Mouse (Mus musculus) hindbrain, embryonic 12.5 days (tissue): ENCODE measurements around the gene Bcl3. TPM values are rescaled to one million over a fixed set of nuclear protein-coding genes. Genes with fewer than 3 reads are reported as not detected.

Source experiments
- ATAC-seq: fragments of 200-750 bp; cut with Nextera tagmentation; 2 replicates; pipeline ENCODE4 v1.8.0; 2017; ENCODE audit warnings: moderate TSS enrichment; ENCODE audit not compliant: low FRiP score
- H3K27ac ChIP-seq: fragments of 300-500 bp; sonication (generic); 2 replicates; pipeline ENCODE4 v1.5.1; 2016; ENCODE audit warnings: mild to moderate bottlenecking
- H3K27me3 ChIP-seq: fragments of 300-500 bp; sonication (generic); 2 replicates; pipeline ENCODE4 v1.6.1; 2016; ENCODE audit warnings: mild to moderate bottlenecking
- H3K36me3 ChIP-seq: fragments of 300-500 bp; sonication (generic); 2 replicates; pipeline ENCODE4 v1.6.1; 2016; ENCODE audit warnings: mild to moderate bottlenecking
- H3K4me1 ChIP-seq: fragments of 300-500 bp; sonication (generic); 2 replicates; pipeline ENCODE4 v1.6.1; 2016
- H3K4me2 ChIP-seq: fragments of 300-500 bp; sonication (generic); replicated peaks from 2 replicates; pipeline ENCODE4 v1.6.1; 2016; ENCODE audit warnings: mild to moderate bottlenecking
- H3K4me3 ChIP-seq: fragments of 300-500 bp; sonication (generic); 2 replicates; pipeline ENCODE4 v1.5.1; 2016; ENCODE audit warnings: mild to moderate bottlenecking
- H3K9ac ChIP-seq: fragments of 300-500 bp; sonication (generic); 2 replicates; pipeline ENCODE4 v1.6.1; 2016; ENCODE audit warnings: mild to moderate bottlenecking, moderate library complexity
- H3K9me3 ChIP-seq: fragments of 300-500 bp; sonication (generic); replicated peaks from 2 replicates; pipeline ENCODE4 v1.6.1; 2016; ENCODE audit warnings: mild to moderate bottlenecking
- WGBS: fragments of 180-500 bp; shearing (Covaris S2); methylation state at CpG from one replicate; pipeline ENCODE4 v1.1.7; 2016; 5-methylcytosine and 5-hydroxymethylcytosine counted together
- polyA plus RNA-seq: library from polyadenylated mRNA; unstranded; fragments of >200 nt; fragmentation: Nextera tagmentation; extraction: Ambion mirVana; gene quantifications from 2 replicates; pipeline ENCODE4 v1.2.1, GENCODE M21; 2016

The Bcl3 gene
- polyA plus RNA-seq, 1 experiment from 2014 or later: 1.1 TPM

DNA sequence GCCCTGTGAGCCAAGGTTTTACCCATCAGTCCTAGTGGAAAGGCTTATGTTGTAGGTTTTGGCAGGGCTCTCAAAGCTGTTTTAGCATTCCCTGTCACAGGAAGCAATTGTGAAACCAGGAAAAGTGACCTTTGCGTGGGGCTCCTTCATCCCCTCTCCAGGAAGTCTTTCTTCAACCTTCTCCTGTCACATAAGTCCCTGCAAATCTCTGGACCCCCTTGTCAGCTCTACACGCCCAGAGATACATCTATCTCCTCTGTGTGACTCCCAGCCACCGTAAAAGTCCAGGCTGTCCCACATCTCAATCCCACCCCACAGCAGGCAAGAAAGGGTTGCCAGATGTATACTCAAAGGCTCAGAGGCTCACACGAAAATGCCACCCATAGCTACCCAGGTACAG is 50.9 kb downstream of the Bcl3 start:
- peaks cover 12% of the 10 kb centered on the region for H3K4me1 ChIP-seq
- H3K4me2 ChIP-seq: no peak overlapping the region
- H3K27me3 ChIP-seq: peaks cover 41% of the 10 kb centered on the region
- no peaks in the 10 kb centered on the region for H3K36me3 ChIP-seq
- ATAC-seq: no peak
- 62% methylated on average over 4 of the region's 4 CpGs for WGBS
- H3K27ac ChIP-seq: no peak overlapping the region
- H3K9ac ChIP-seq: no peak overlapping the region
- H3K9me3 ChIP-seq: no peaks in the 10 kb centered on the region
- H3K4me3 ChIP-seq: no peak overlapping the region

DNA sequence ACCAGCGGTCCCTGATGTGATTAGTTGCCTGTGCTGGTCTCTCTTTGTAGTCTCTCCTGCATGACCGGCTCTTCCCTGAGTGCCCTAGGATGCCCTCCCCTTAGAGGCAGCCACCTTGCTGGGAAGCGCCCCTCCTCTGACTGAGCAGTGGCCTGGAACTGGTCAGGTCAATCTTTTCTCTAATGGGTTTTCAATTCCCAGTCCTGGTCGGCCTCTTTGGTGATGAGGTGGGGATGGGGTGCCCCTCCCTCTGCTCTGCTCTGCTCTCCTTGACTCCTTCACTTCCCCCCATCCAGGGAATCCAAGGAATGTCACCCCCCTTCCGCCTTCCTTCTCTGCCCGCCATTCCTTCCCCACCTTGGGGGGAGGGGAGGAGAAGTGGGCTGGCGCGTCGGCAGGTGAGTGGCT is 51.6 kb downstream of the Bcl3 start, which contains the start of gene Bcam:
TSS of gene Bcam (minus strand) at position 33 of the 408 bp plus-strand sequence.
- H3K27me3 ChIP-seq: peaks cover 41% of the 10 kb centered on the region
- no peak within 1 kb of the TSS for H3K27ac ChIP-seq
- H3K9ac ChIP-seq: peak within 1 kb of the TSS; percentile 49; the same call in 1 of the 2 replicates
- peak within 1 kb of the TSS; percentile 35 for H3K4me3 ChIP-seq
- WGBS: 5% methylated on average over 9 of the region's 9 CpGs
- H3K4me1 ChIP-seq: peaks cover 12% of the 10 kb centered on the region
- no peaks in the 10 kb centered on the region for H3K36me3 ChIP-seq
- no peaks in the 10 kb centered on the region for H3K9me3 ChIP-seq
- ATAC-seq: peak; percentile 42
- peak within 1 kb of the TSS; percentile 63 for H3K4me2 ChIP-seq

DNA sequence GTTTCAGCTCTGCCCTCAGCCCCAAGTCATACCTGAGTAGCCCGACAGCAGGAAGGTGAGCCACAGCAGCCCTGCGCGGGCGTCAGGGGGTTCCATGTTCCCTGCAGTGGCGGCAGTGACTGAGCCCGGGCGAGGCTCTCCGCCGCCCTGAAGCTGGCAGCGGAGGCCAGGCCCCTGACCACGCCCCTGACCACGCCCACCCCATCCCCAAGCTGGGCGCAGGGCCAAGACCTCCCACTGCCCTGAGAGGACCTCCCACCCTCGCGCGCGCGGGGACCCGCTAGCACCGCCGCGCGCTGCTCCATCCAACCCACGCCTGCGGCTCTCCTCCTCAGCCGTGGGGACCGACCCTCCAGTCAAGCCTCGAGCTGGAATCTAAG is 52.2 kb downstream of the Bcl3 start:
- under 1% methylated on average over 28 of the region's 28 CpGs for WGBS
- Histone ChIP-seq H3K4me2 (peak overlapping the region; percentile 63), H3K9me3 (no peaks in the 10 kb centered on the region), H3K27ac (no peak overlapping the region), H3K9ac (peak overlapping the region; percentile 49; the same call in 1 of the 2 replicates), H3K27me3 (peaks cover 41% of the 10 kb centered on the region), H3K4me3 (peak overlapping the region; percentile 35), H3K36me3 (no peaks in the 10 kb centered on the region), H3K4me1 (peaks cover 12% of the 10 kb centered on the region)
- ATAC-seq: peak; percentile 79

DNA sequence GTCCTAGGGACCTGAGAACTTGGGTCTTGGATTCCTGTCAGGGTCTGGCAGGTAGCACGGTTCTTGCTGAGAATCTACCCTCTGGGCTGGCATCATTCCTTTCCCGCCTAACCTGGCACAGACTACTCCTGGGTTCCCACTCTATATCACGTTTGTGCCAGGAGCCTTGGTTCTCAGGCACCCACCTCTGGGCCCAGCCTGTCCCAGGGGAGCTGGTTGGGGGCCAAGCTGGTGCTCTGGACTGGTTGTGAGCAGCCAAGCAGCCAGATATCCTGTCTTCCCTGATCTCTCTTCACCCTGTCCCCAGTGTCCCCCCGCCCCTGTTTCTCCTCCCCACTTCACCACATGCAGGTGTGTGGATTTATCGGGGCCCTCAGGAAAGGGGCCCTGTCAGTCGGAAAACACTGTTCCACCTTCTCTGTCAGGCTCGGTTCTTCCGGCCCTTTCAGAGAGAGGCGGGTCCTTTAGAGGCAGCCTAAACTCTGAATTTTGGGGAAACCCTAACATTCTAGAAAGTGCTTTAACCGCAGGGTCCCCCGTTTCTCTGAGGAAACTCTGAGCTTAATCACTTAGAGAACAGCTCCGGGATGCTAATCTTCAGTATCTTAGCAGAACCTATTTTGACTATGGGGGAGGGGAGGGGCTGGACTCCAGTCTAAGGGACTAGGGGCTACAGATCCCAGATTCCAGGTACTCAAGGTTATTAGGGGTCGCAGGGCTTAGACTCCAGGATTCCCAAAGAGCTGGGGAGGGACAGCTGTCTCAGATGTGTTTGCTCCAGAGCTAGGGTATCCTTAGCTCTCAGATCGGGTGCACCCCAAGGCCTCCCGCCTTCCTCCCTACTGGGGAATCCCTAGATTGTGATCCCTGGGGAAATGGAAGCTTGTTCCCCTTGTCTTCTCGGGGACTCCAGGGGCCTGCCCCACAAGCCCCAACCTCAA is 52.9 kb downstream of the Bcl3 start:
- peak; percentile 20 for ATAC-seq
- Histone ChIP-seq H3K36me3 (no peaks in the 10 kb centered on the region), H3K9ac (peak overlapping the region; percentile 49; the same call in 1 of the 2 replicates), H3K4me3 (peak overlapping the region; percentile 35), H3K27ac (no peak overlapping the region), H3K27me3 (peaks cover 41% of the 10 kb centered on the region), H3K4me1 (peaks cover 12% of the 10 kb centered on the region), H3K9me3 (no peaks in the 10 kb centered on the region), H3K4me2 (peak overlapping the region; percentile 63)
- 9% methylated on average over 16 of the region's 16 CpGs for WGBS

DNA sequence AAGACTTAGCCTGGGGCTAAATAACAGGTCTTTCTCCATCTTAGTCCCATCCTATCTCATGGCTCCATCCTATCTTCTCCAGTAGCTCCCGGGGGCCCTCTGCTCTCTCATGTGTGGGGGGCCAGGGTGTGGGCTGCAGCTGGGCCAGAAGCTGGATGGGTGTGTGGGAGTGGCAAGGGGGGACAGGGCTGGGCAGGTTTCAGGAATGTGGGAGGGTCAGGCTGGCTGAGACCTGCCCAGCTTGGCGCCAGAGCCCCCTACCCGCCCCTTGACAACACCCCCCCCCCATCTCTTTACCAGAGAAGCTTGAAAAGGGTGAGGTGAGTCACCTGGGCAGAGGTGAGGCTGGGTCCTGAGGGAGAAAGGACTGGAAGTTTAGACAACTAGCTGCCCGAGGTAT is 53.6 kb downstream of the Bcl3 start:
- Histone ChIP-seq H3K27ac (peak overlapping the region; percentile 17; the same call in 1 of the 2 replicates), H3K9ac (no peak overlapping the region), H3K4me2 (peak overlapping the region; percentile 8; the same call in 1 of the 2 replicates), H3K36me3 (no peaks in the 10 kb centered on the region), H3K9me3 (no peaks in the 10 kb centered on the region), H3K4me3 (no peak overlapping the region), H3K27me3 (peaks cover 41% of the 10 kb centered on the region), H3K4me1 (peaks cover 12% of the 10 kb centered on the region)
- ATAC-seq: no peak
- WGBS: 25% methylated on average over 4 of the region's 4 CpGs

DNA sequence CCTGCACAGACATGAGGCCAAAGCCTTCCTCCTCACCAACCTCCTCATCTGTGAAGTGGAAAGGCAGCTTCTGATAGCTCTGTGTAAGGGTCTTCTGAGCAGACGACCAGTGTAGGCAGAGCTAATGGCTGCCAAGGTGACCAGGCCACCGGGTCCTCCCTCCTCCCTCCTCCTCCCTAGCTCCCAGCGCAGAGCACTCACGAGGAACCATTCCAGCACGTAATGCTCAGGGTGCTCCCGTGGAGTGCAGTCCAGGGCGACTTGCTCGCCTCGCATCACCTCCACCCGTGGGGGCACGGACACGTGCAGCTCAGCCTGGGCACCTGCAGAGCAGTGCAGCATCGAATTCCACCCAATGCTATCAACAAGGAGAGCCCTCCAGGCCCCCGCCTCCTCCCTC is 54.3 kb downstream of the Bcl3 start:
- no peak for ATAC-seq
- 72% methylated on average over 14 of the region's 14 CpGs for WGBS
- no peak overlapping the region for H3K27ac ChIP-seq

DNA sequence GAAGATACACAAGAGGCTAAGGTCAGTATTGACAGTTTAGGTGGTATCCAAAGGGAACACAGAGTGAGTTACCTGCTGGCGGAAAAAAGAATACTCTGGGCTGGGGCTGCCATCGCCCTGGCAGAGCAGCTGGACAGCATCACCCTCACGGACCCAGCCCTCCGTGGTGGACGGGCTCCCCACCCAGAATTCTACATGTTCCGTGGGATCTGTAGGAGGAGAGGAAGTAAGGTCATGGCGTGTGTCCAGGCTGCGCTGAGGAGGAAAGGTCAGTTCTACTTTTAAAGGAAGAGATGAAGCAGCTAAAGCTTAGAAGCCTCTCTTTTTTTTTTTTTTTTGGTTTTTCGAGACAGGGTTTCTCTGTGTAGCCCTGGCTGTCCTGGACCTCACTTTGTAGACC is 58.0 kb downstream of the Bcl3 start:
- Histone ChIP-seq H3K27me3 (peaks cover 14% of the 10 kb centered on the region), H3K36me3 (no peaks in the 10 kb centered on the region), H3K9me3 (no peaks in the 10 kb centered on the region), H3K4me3 (no peak overlapping the region), H3K4me1 (no peaks in the 10 kb centered on the region), H3K27ac (no peak overlapping the region), H3K4me2 (no peak overlapping the region), H3K9ac (no peak overlapping the region)
- no peak for ATAC-seq
- 89% methylated on average over 8 of the region's 9 CpGs for WGBS

More for the DNA sequence above, 54.3 kb downstream of the Bcl3 start:
- Histone ChIP-seq H3K36me3 (no peaks in the 10 kb centered on the region), H3K9me3 (no peaks in the 10 kb centered on the region), H3K4me3 (no peak overlapping the region), H3K27me3 (peaks cover 41% of the 10 kb centered on the region), H3K9ac (no peak overlapping the region), H3K4me1 (peaks cover 12% of the 10 kb centered on the region), H3K4me2 (no peak overlapping the region)

DNA sequence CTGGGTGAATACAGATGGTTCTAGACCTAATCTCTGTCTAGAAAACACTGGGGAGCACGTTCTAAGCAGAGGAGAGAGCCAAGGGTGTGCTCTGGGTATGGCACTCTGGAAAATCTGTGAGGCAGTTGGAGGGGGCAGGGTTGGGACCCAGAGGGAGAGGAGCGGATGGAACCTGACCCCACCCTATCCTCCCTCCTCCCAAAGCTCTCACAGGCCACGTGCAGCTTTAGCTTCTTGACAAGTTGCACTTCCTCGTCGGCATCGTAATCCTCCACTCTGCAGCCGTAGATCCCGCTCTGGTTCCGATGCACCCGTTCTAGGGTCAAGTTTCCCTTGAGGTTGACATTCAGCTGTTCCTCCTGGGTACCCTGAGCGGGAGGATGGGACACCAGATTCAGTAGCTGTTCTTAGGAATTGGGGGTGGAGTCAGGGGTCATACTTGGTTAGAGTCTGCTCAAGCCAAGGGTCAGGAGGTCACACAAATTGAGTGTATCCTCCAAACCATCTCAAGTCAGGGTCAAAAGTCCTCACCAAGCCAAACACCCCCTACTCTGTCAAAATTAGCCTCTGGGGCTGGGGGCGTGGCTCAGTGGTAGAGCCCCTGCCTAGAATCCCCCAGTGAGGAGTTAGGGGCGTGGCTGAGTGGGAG is 58.6 kb downstream of the Bcl3 start:
- H3K4me1 ChIP-seq: no peaks in the 10 kb centered on the region
- H3K4me2 ChIP-seq: no peak overlapping the region
- H3K9ac ChIP-seq: no peak overlapping the region
- H3K27ac ChIP-seq: no peak overlapping the region
- no peak for ATAC-seq
- H3K9me3 ChIP-seq: no peaks in the 10 kb centered on the region
- H3K36me3 ChIP-seq: no peaks in the 10 kb centered on the region; the same call in 1 of the 2 replicates
- WGBS: 92% methylated on average over 13 of the region's 13 CpGs
- H3K27me3 ChIP-seq: peaks cover 8% of the 10 kb centered on the region
- H3K4me3 ChIP-seq: no peak overlapping the region

DNA sequence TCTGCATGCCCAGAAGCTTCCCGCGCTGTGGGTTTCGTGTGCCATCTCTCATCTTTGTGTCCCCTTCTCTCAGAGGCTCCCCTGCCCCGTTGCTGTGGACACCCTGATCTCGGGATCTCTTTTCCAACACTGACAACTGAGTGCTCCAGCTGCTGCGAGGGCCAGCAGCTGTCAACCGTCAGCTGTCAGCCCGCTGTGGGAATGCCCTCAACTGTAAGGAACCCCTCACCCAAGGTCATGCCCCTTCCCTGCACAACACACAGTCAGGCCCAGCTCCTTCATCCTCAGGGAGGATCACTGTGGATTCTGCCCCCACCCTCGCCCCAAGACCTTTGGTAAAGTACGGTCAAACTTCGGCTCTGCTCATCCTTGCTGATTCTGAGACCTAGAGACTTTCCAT is 60.3 kb downstream of the Bcl3 start:
- Histone ChIP-seq H3K36me3 (no peaks in the 10 kb centered on the region; the same call in 1 of the 2 replicates), H3K9me3 (no peaks in the 10 kb centered on the region), H3K4me2 (no peak overlapping the region), H3K27me3 (no peaks in the 10 kb centered on the region), H3K4me3 (no peak overlapping the region), H3K27ac (no peak overlapping the region), H3K4me1 (no peaks in the 10 kb centered on the region), H3K9ac (no peak overlapping the region)
- WGBS: 76% methylated on average over 11 of the region's 11 CpGs
- ATAC-seq: no peak

DNA sequence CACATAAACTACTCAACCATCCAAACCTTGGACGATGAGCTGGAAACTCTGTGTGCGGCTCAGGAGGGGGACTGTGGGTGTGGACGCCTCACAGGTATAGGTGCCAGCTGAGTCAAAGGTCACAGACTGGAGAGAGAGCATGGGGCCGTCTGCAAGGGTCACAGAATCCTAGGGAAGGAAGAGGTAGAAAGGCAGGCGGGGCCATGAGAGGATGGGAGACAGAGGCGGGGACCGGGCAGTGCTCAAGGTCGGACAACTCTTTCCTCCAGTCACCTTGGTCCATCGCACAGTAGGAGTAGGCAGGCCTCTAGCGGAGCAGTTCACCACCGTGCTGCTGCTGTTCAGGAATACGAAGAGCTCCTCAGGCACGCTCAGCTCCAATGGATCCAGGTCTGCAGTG is 62.5 kb downstream of the Bcl3 start:
- H3K27me3 ChIP-seq: no peaks in the 10 kb centered on the region
- no peaks in the 10 kb centered on the region; the same call in 1 of the 2 replicates for H3K36me3 ChIP-seq
- no peaks in the 10 kb centered on the region for H3K9me3 ChIP-seq
- no peaks in the 10 kb centered on the region for H3K4me1 ChIP-seq
- no peak overlapping the region for H3K27ac ChIP-seq
- H3K4me2 ChIP-seq: no peak overlapping the region
- no peak overlapping the region for H3K4me3 ChIP-seq
- 92% methylated on average over 13 of the region's 13 CpGs for WGBS
- no peak overlapping the region for H3K9ac ChIP-seq
- no peak for ATAC-seq

DNA sequence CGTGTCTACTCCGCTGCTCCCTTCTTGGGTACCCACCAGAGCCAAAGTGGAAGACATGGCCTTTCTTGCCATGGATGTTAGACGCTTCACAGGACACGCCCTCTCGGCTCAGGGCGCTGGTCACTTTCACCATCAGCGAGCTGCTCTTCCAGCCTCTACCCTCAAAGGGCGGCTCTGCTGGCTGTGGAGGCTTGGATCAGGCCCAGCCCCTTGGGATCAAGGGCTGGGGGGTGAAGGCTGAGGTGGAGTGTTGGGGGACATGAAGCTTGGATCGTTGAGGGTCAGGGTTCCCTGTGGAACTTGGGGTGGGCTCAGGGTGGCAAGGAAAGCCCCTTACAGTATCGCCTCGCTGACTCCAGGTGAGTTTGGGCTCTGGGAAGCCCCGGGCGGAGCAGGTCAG is 63.9 kb downstream of the Bcl3 start:
- Histone ChIP-seq H3K27me3 (no peaks in the 10 kb centered on the region), H3K9me3 (no peaks in the 10 kb centered on the region), H3K9ac (no peak overlapping the region), H3K4me2 (no peak overlapping the region), H3K4me3 (no peak overlapping the region), H3K4me1 (no peaks in the 10 kb centered on the region), H3K36me3 (no peaks in the 10 kb centered on the region; the same call in 1 of the 2 replicates), H3K27ac (no peak overlapping the region)
- no peak for ATAC-seq
- WGBS: 85% methylated on average over 13 of the region's 13 CpGs
